Mouse (Mus musculus): ENCODE measurements at regions not wholly inside any gene's neighbourhood (a gene's known extent, or its start where the extent isn't known, plus 50 kb on each side); places are given as distances from the start of the nearest gene placed in this dataset.
A peak's percentile ranks its signal among the peaks of the same experiment; 100 is the strongest.
"Not testable (repeated sequence)": the region's sequence is repeated elsewhere in the genome, so short reads cannot be mapped to it uniquely, and the experiment has no call there.

DNA sequence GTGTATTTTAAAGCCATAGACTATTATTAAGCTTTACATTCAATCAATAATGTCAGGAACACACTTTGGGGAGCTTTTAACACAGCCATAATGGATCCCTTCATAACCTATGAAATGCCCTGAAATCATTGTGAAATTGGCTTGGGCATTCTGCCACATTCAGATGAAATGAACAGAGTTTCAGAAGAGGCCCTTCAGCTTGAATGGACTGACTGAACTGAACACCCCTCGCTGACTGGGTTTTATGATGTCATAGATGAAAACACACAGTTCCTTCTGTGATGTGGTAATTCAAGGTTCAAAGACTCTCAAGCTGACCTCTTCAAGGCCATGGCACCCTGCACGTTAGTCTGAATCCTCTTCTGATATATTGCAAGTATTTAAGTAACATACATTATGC lies 298.4 kb upstream of the Ercc4 start:
- DNase-seq: no peak

DNA sequence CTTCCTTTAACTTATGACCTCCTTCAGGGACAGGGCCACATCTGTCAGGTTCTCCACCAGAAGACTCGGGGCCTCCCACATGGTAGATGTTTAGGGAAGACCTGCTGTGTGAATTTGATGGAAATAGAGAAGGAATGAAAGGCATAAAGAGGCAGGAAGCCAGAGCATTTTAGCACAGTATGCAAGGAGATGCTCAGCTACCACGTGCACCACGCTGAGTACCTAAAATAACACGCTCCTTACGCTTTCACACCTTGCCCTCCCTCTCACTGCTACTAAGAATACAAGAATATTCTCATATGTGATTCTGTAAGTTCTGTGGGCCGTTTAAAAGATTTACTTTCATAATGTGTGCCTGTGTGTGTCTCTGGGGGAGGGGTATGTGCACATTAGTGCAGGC lies 284.8 kb upstream of the Ercc4 start:
- DNase-seq: peak; percentile 13

DNA sequence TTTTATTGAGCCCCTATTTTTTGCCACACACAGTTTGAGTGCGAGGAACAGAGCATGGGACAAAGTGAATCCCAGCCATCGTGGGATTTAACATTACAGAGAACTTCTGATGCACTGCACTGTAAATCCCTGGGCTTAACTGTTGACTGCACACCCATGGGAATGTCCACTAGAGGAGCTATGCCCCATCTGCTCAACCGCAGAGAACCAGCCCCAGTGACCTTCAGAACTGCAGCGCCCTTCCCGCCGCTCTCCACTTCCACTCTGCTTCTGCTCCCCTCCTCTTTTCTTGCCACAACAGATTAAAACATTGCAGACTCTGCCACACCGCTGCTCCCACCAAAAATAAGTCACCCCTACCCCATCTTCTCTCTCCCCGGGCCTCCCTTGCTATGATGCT lies 283.3 kb upstream of the Ercc4 start:
- no peak for DNase-seq

DNA sequence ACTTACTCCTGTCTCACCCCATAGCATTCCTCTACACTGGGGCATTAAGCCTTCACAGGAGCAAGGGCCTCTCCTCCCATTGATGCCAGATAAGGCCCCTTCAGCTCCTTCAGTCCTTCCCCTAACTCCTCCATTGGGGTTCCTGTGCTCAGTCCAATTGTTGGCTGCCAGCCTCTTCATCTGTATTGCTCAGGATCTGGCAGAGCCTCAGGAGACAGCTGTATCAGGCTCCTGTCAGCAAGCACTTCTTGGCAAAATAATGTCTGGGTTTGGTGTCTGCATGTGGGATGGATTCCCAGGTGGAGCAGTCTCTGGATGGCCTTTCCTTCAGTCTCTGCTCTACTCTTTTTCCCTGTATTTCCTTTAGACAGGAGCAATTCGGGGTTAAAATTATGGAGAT lies 278.2 kb upstream of the Ercc4 start:
- DNase-seq: peak; percentile 40

GRCm38 (mm10) chr16:12856356-12856755 lies 253.1 kb upstream of the Ercc4 start:
- no peak for DNase-seq

- DNase-seq: peak; percentile 64
These were observed 249.6 kb upstream of the Ercc4 start for GRCm38 (mm10) chr16:12859714-12860355.

GRCm38 (mm10) chr16:12862561-12862960 lies 246.9 kb upstream of the Ercc4 start:
- DNase-seq: no peak

DNA sequence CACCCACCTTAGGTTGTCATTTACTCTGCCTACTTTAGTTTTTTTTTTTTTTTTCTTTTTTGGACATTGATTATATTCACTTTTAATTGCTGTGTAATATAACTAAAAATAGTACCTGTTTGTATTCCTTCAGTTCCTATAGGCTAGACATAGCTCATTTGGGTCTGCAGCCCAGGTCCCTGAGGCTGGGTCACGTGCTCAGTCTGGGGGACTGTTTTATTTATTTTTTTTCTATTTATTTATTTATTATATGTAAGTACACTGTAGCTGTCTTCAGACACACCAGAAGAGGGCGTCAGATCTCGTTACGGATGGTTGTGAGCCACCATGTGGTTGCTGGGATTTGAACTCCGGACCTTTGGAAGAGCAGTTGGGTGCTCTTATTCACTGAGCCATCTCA lies 231.2 kb upstream of the Ercc4 start:
- DNase-seq: not testable (repeated sequence)

GRCm38 (mm10) chr16:12880011-12880410 lies 229.5 kb upstream of the Ercc4 start:
- DNase-seq: no peak

- DNase-seq: no peak
These were observed 229.0 kb upstream of the Ercc4 start for GRCm38 (mm10) chr16:12880481-12880880.

DNA sequence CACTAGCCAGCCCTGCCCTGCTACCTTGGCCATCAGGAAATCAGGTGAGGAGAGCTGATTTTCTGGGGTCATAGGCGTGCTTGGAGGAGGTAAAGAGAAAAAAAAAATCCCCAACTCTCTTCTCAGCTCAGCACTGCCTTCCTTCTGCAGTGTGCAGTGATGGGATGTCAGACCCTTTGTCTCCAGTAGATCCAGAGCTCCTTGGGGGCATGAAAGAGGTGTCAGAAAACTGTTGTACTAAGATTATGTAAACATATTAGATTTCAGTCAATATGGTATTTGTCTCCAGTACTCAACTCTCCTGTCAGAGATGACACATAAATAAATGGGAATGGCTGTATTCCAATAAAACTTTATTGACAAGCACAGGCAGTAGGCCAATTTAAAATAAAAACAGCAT lies 226.8 kb upstream of the Ercc4 start:
- DNase-seq: no peak

DNA sequence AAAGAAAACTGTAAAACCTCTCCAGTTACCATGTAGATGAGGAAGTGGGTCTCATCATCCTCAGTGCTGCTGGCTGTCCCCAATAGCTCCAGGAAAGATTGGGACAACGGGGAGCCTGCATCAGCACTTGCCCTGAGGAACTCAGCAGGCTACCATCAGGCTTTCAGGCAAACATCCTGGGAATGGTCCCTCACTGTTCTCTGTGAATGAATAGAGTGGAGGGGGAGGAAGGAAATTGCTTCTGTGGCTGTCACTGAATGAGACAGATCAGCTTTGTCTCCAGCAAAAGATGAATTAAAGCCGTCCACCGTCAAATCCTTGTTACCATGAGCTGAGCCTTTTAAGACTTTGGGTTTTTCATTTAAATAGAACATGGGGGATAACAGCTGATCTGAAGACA lies 224.9 kb upstream of the Ercc4 start:
- DNase-seq: no peak

- no peak for DNase-seq
These were observed 223.4 kb upstream of the Ercc4 start for GRCm38 (mm10) chr16:12886127-12886526.

GRCm38 (mm10) chr16:12887381-12887780 lies 222.1 kb upstream of the Ercc4 start:
- no peak for DNase-seq

DNA sequence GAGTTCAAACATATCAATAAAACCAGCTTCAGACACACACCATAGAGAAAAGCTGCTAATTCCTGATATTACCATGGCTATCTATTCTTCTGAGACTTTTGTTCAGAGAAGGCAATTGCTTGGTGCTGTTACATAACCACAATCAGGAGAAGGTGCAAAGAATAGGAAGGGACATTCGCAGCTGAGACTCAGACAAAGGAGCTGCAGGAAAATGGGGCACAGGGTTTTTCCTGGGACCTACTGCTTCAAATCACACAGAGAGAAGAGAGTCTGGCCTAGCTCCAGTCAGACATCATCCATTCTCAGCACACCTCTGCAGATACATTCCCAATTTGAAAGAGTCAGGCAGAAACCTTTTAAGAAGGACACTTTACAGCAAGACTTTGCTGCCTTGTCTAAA lies 219.4 kb upstream of the Ercc4 start:
- DNase-seq: no peak

DNA sequence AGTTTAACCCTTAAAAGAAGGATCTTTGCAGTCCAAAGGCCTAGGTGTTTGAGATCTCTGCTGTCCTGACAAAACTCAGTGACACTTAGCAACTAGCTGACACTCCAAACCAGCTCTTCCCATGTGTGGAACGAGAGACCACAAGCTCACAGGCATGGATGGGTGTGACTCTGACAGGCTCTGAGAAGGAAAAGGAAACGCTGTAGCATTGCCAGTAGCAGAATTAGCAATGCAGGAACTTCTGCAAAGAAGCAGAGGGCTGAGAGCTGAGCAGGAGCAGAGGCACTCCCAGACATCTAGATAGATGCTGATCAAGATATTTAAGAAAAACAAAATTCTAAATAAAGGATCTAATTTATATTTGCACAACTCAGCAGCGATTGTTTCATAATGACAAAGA lies 218.9 kb upstream of the Ercc4 start:
- DNase-seq: no peak

DNA sequence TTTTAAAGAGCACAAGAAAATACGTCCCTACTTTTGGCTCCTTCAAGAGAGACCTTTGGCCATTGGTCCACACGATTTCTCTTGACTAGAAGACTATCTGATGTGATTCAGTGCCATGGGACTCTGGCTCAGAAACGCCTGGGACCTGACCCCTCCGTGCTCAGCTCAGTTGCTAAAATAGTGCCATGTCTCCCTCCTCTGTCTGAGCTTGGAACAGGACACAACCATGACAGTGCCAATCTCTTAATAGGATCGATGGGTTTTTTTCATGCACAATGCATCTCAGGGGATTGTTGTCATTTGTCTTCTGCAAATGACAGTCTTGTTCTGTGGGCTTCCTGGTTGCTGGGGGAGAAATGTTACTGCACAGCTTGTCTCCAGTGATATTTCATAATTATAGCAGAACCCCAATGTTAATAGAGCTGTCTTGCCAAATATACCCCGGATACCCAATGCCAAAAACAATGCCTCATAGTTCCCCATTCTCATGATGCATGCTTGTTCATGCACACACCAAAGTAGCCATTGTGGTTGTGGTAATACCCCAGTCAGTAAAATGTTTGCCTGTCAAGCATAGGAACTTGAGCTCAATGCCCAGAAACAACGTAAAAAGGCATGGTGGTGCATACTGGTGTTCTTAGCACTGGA lies 216.7 kb upstream of the Ercc4 start:
- peak; percentile 45 for DNase-seq

DNA sequence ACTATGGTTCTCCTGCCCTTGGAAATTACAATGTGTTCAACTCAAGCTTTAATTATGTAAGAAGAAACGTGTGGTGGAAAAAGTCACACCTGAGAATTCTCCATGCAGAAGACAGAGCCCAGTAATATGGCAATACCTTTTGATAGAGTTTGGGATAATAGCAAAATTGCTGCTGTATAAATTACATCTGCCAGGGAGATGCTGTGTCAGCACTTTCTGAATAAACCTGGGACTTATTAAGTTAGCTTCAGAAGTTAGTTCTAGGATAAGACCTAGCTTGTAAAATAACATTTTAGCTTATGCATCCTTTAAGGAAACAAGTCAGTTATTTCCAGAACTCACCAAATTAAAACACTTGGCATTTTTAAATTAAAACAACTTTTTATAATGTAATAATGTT lies 212.2 kb upstream of the Ercc4 start:
- no peak for DNase-seq

- DNase-seq: no peak
These were observed 208.8 kb upstream of the Ercc4 start for GRCm38 (mm10) chr16:12900670-12901069.

DNA sequence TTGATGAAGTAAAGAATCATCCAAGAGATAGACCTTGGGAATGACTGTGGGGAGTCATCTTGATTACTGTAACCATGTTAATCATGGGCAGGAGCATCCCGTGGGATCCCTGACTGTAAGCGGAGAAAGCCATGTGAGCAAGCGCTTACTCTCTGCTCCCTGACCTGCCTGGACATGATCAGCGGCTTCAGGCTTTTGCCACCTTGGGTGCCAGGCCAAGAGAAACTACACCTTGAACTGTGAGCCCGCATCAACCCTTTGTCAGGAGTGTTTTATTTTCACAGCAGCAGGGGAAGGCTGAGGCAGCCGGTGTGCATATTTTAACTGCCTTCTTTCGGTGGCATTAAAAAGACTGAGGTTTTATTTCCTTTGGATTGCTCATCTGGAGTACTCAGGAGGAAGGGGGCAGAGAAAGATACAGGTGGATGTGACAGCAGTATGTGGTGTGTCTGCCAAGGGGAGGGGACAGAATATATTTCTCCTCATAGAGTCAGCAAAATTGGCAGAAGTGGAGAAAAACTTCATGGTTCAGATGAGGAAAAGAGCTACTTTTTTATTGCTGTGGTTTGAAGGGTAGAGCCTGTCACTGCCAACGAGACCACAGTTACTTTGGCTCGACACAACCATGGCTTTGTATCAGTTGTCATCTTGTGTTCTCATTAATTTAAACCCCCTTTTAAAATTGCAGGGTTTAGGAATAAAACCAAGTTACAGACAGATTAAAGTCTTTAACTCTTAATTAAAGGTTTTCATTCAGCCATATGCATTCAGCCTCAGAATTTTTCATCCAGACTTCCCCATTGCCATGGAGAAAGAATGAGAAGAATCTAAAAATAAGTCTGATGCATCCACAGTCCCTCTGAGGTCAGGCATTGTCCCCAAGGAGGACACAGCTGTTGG lies 208.1 kb upstream of the Ercc4 start:
- no peak for DNase-seq

GRCm38 (mm10) chr16:12901996-12902319 lies 207.5 kb upstream of the Ercc4 start:
- DNase-seq: no peak

DNA sequence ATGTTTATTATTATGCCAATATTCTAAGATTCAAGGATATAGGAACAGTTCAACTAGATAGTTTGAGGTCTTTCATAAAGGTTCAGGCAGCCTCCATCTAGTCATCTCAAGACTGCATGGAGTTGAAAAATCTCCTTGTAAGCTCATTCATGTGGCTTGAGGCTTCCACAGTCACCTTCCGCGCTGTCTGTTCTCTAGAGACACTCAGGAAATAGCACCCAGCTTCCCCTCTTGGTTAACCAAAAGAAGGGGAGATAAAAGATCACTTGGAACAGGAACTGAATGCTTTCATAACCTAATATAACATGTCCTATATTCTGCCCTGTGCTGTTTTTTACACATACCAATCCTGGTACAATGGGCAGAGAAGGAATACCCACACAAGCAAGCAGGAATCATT lies 206.3 kb upstream of the Ercc4 start:
- no peak for DNase-seq

DNA sequence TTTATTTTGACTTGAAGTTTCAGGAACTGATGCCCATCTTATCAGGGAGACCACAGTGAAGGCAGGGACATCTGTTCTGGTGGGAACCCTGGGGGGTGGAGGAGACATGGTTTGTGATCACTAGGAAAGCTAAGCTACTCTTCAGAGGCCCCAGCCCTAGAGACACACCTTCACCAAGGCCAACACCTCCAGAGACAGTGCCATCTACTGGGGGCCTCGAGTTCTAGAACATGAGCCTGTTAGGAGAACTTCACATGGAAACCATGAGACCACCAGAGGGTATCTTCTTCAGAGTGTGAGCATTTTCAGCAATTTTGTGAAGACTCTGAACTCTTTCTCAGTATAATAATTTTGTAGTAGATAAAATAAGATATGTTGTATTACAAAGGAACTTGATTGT lies 204.5 kb upstream of the Ercc4 start:
- DNase-seq: no peak

- DNase-seq: peak; percentile 39
These were observed 184.8 kb upstream of the Ercc4 start for GRCm38 (mm10) chr16:12924668-12925067.
